In the genomic region with DNA sequence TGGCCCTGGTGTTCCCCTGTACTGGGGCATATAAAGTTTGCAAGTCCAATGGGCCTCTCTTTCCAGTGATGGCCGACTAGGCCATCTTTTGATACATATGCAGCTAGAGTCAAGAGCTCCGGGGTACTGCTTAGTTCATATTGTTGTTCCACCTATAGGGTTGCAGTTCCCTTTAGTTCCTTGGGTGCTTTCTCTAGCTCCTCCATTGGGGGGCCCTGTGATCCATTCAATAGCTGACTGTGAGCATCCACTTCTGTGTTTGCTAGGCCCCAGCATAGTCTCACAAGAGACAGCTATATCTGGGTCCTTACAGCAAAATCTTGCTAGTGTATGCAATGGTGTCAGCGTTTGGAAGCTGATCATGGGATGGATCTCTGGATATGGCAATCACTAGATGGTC, we compare ENCODE assay signal across 11 mouse cellular contexts. TPM values are rescaled to one million over a fixed set of nuclear protein-coding genes. Genes with fewer than 3 reads are reported as not detected.
"Had no signal": no experiment of that assay in that cellular context is flagged by ENCODE, and none has a peak within 500 bp of the region (broad histone marks: within the 10 kb centered on the region; RNA-seq: fewer than 3 reads in every experiment).

No protein-coding gene starts in this region.

RNA-seq across cellular contexts. Expression of gene Gm13691, which starts 4.2 kb away (rescaled TPM):
- polyA plus RNA-seq: neural tube, embryonic 11.5 days; neural tube, embryonic 12.5 days; neural tube, embryonic 13.5 days; neural tube, embryonic 14.5 days; neural tube, embryonic 15.5 days; small intestine, adult 2 months; spleen, adult 2 months; stomach, embryonic 14.5 days; stomach, embryonic 16.5 days; stomach, postnatal 0 days; thymus, postnatal 0 days had no signal

RNA-seq across cellular contexts. Expression of gene Gm13697, which starts 10.0 kb away (rescaled TPM):
- polyA plus RNA-seq: neural tube, embryonic 11.5 days; neural tube, embryonic 12.5 days; neural tube, embryonic 13.5 days; neural tube, embryonic 14.5 days; neural tube, embryonic 15.5 days; small intestine, adult 2 months; spleen, adult 2 months; stomach, embryonic 14.5 days; stomach, embryonic 16.5 days; stomach, postnatal 0 days; thymus, postnatal 0 days had no signal

RNA-seq across cellular contexts. Expression of gene Gm13694, which starts 15.8 kb away (rescaled TPM):
- polyA plus RNA-seq: neural tube, embryonic 11.5 days; neural tube, embryonic 12.5 days; neural tube, embryonic 13.5 days; neural tube, embryonic 14.5 days; neural tube, embryonic 15.5 days; small intestine, adult 2 months; spleen, adult 2 months; stomach, embryonic 14.5 days; stomach, embryonic 16.5 days; stomach, postnatal 0 days; thymus, postnatal 0 days had no signal

RNA-seq across cellular contexts. Expression of gene Gm13696, which starts 21.6 kb away (rescaled TPM):
- polyA plus RNA-seq: neural tube, embryonic 11.5 days; neural tube, embryonic 12.5 days; neural tube, embryonic 13.5 days; neural tube, embryonic 14.5 days; neural tube, embryonic 15.5 days; small intestine, adult 2 months; spleen, adult 2 months; stomach, embryonic 14.5 days; stomach, embryonic 16.5 days; stomach, postnatal 0 days; thymus, postnatal 0 days had no signal

RNA-seq across cellular contexts. Expression of gene Gm13695, which starts 27.4 kb away (rescaled TPM):
- polyA plus RNA-seq: neural tube, embryonic 11.5 days; neural tube, embryonic 12.5 days; neural tube, embryonic 13.5 days; neural tube, embryonic 14.5 days; neural tube, embryonic 15.5 days; small intestine, adult 2 months; spleen, adult 2 months; stomach, embryonic 14.5 days; stomach, embryonic 16.5 days; stomach, postnatal 0 days; thymus, postnatal 0 days had no signal
